Mouse (Mus musculus) bone marrow macrophage, adult 2 months (primary cell): ENCODE results near the gene Ssr3.

ENCODE experiments used
- CTCF ChIP-seq: IDR thresholded peaks from 2 replicates; pipeline ENCODE4 v1.5.1; 2012; ENCODE audit warnings: low read depth, mild to moderate bottlenecking, low read length, moderate library complexity
- POLR2A ChIP-seq: IDR thresholded peaks from 2 replicates; pipeline ENCODE4 v1.6.1; 2012; ENCODE audit warnings: mild to moderate bottlenecking, low read depth, low read length, borderline replicate concordance

GRCm38 (mm10) chr3:65391784-65392420, 521 bp downstream of the Ssr3 start:
- TF ChIP-seq CTCF (no peak), POLR2A (no peak)
